Mouse (Mus musculus) liver (tissue): Measurements from ENCODE around the gene Sult1a1.

Experiments
- DNase-seq: peaks from one replicate; pipeline ENCODE4 v3.0.0-alpha.2; 2020; ENCODE audit warnings: mixed read lengths

The Sult1a1 gene

GRCm38 (mm10) chr7:126676207-126676606 lies at the start of gene Sult1a1:
Sult1a1 (minus strand) TSS chr7:126676432.
- DNase-seq, result no peak

- no peak for DNase-seq
Measured at GRCm38 (mm10) chr7:126725667-126726066, 49.4 kb upstream of the Sult1a1 start.

GRCm38 (mm10) chr7:126725077-126725476 lies 48.8 kb upstream of the Sult1a1 start:
- DNase-seq, result no peak

GRCm38 (mm10) chr7:126721635-126722034 lies 45.4 kb upstream of the Sult1a1 start:
- DNase-seq, result no peak

- no peak for DNase-seq
Measured at GRCm38 (mm10) chr7:126718787-126719337, 42.6 kb upstream of the Sult1a1 start.

GRCm38 (mm10) chr7:126717566-126717965 lies 41.3 kb upstream of the Sult1a1 start:
- DNase-seq, result no peak

- no peak for DNase-seq
Measured at GRCm38 (mm10) chr7:126715679-126716078, 39.4 kb upstream of the Sult1a1 start.

- no peak for DNase-seq
Measured at GRCm38 (mm10) chr7:126711910-126712309, 35.7 kb upstream of the Sult1a1 start.

- no peak for DNase-seq
Measured at GRCm38 (mm10) chr7:126710266-126710665, 34.0 kb upstream of the Sult1a1 start.

- no peak for DNase-seq
Measured at GRCm38 (mm10) chr7:126708175-126708952, 32.1 kb upstream of the Sult1a1 start.

GRCm38 (mm10) chr7:126707442-126708174 lies 31.4 kb upstream of the Sult1a1 start, which contains the start of gene Coro1a:
Coro1a (minus strand) TSS chr7:126707787.
- DNase-seq, result peak; percentile 31

- DNase-seq, result peak; percentile 81
Measured at GRCm38 (mm10) chr7:126704121-126704980, 28.1 kb upstream of the Sult1a1 start.

GRCm38 (mm10) chr7:126703757-126704077 lies 27.5 kb upstream of the Sult1a1 start:
- DNase-seq, result no peak

GRCm38 (mm10) chr7:126702861-126703756 lies 26.9 kb upstream of the Sult1a1 start:
- DNase-seq, result no peak

- DNase-seq, result peak; percentile 28
Measured at GRCm38 (mm10) chr7:126702358-126702757, 26.1 kb upstream of the Sult1a1 start.

- no peak for DNase-seq
Measured at GRCm38 (mm10) chr7:126701559-126702357, 25.5 kb upstream of the Sult1a1 start.

GRCm38 (mm10) chr7:126701070-126701469 lies 24.8 kb upstream of the Sult1a1 start:
- DNase-seq, result peak; percentile 89

GRCm38 (mm10) chr7:126700063-126701015 lies 24.1 kb upstream of the Sult1a1 start:
- DNase-seq, result no peak

GRCm38 (mm10) chr7:126697838-126698237 lies 21.6 kb upstream of the Sult1a1 start:
- DNase-seq, result no peak

GRCm38 (mm10) chr7:126696886-126697285 lies 20.7 kb upstream of the Sult1a1 start:
- DNase-seq, result no peak
